Mouse (Mus musculus): ENCODE results near the gene Gmds. TPM values are rescaled to one million over a fixed set of nuclear protein-coding genes. Genes with fewer than 3 reads are reported as not detected.

Gmds gene
- total and polyA plus RNA-seq, 2 experiments = 3.2 to 3.5 TPM

DNA sequence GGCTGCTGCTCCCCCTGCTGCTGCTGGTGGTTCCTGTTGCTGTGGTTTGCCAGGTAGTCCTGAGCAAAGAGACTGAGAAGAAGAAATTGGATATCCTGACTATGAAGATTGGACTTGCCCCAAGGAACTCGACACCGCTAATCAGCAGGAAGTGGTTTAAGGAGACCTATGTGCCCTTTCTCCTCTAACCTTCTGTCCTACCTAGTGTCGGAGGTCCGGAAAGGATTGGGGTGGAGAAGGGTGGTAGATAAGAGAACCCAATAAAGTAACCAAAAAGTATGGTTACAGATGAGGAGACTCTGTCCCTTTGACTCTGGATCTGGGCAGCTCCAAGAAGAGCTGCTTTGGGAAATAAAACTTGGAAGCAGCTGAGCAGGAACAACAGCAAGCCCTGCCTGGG is 86.3 kb downstream of the Gmds start:
- H3K27me3 ChIP-seq (ENCODE audit: control insufficient read depth, insufficient read depth, low read length) = no peaks in the 10 kb centered on the region
- no peak for DNase-seq (ENCODE audit: extremely low read depth, low read depth, low spot score)
- no peak overlapping the region for H3K9ac ChIP-seq (ENCODE audit: low read depth, low read length)
- H3K4me3 ChIP-seq (ENCODE audit: insufficient read depth, low read depth, low read length) = no peak overlapping the region
- H3K27ac ChIP-seq (replicated peaks; ENCODE audit: insufficient read depth, low read depth, low read length) = no peak overlapping the region
- H3K4me1 ChIP-seq (ENCODE audit: control insufficient read depth, insufficient read depth, low read length) = no peaks in the 10 kb centered on the region
- TF ChIP-seq CTCF (IDR thresholded peaks at IDR 0.05; ENCODE audit: low read depth, low read length) (no peak), POLR2A (IDR thresholded peaks at IDR 0.05; ENCODE audit: extremely low read depth, insufficient read depth, low read length) (no peak)
- WGBS = 70% methylated on average over 4 of the region's 4 CpGs
- no peaks in the 10 kb centered on the region for H3K36me3 ChIP-seq (ENCODE audit: control insufficient read depth, insufficient read depth, low read length)
- H3K79me2 ChIP-seq (ENCODE audit: control insufficient read depth, insufficient read depth, low read length) = no peaks in the 10 kb centered on the region

DNA sequence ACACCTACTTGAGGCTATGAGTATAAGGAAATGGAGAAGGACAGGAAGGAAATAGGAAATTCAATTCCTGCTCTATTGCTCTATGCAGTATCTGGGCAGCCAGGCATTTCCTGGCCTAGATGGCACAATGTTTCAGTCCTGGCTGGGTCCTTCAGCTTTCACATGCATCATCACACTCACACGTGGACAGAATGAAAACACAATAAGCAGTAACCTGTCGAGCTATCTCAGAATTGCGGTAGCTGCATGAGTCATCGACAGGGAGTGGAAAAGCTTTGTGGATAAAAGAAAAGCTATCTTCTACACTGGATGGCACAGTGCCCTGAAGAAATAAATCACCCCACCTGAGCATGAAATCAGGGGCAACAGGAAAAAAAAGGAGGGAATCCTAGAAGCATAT is 96.3 kb downstream of the Gmds start:
- no peak for DNase-seq (ENCODE audit: extremely low read depth, low read depth, low spot score)
- H3K79me2 ChIP-seq (ENCODE audit: control insufficient read depth, insufficient read depth, low read length) = no peaks in the 10 kb centered on the region
- no peak overlapping the region for H3K4me3 ChIP-seq (ENCODE audit: insufficient read depth, low read depth, low read length)
- no peaks in the 10 kb centered on the region for H3K36me3 ChIP-seq (ENCODE audit: control insufficient read depth, insufficient read depth, low read length)
- no peaks in the 10 kb centered on the region for H3K4me1 ChIP-seq (ENCODE audit: control insufficient read depth, insufficient read depth, low read length)
- H3K27ac ChIP-seq (replicated peaks; ENCODE audit: insufficient read depth, low read depth, low read length) = no peak overlapping the region
- TF ChIP-seq CTCF (IDR thresholded peaks at IDR 0.05; ENCODE audit: low read depth, low read length) = no peak
- 64% methylated on average over 4 of the region's 4 CpGs for WGBS
- H3K27me3 ChIP-seq (ENCODE audit: control insufficient read depth, insufficient read depth, low read length) = no peaks in the 10 kb centered on the region
- H3K9ac ChIP-seq (ENCODE audit: low read depth, low read length) = no peak overlapping the region

DNA sequence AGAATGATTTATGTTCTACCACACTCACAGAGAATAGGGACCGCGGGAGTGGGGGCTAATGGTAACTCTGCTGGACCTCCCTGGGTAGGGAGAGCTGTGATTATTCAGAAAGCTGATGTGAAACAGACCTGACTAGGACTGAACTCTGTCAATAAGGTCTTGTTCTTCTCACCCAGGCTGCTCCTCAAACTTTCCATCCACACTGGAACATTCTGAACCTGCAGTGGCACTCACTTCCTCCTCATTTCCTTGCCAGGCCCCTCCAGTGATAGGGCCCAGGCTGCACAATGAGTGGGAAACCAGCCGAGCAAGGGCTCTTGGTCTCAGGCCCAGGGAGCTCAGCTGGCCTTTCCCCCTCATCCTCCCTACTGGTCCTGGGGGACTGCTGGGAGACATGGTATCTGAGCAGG is 102.3 kb downstream of the Gmds start:
- Histone ChIP-seq H3K27ac (replicated peaks; ENCODE audit: insufficient read depth, low read depth, low read length) (no peak overlapping the region), H3K27me3 (ENCODE audit: control insufficient read depth, insufficient read depth, low read length) (no peaks in the 10 kb centered on the region), H3K36me3 (ENCODE audit: control insufficient read depth, insufficient read depth, low read length) (no peaks in the 10 kb centered on the region), H3K79me2 (ENCODE audit: control insufficient read depth, insufficient read depth, low read length) (no peaks in the 10 kb centered on the region), H3K4me1 (ENCODE audit: control insufficient read depth, insufficient read depth, low read length) (peaks cover 6% of the 10 kb centered on the region; the same call in 1 of the 2 replicates), H3K4me3 (ENCODE audit: insufficient read depth, low read depth, low read length) (no peak overlapping the region), H3K9ac (ENCODE audit: low read depth, low read length) (no peak overlapping the region)
- TF ChIP-seq CTCF (IDR thresholded peaks at IDR 0.05; ENCODE audit: low read depth, low read length) (no peak), POLR2A (IDR thresholded peaks at IDR 0.05; ENCODE audit: extremely low read depth, insufficient read depth, low read length) (no peak)
- 71% methylated on average over 3 of the region's 3 CpGs for WGBS
- no peak for DNase-seq (ENCODE audit: extremely low read depth, low read depth, low spot score)

DNA sequence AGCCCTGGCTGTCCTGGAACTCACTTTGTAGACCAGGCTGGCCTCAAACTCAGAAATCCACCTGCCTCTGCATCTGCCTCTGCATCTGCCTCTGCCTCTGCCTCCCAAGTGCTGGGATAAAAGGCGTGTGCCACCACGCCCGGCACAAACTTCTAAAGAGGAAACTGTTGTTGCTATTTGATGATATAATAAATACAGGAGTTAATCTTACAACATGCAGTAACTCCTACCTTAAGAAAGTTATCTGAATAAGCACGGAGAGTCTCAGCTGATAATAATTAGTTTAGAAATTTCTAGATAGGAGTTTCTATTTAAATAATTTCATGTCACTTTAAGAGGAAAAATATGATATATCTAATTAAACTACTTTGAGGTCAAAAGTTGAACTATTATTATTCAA is 103.5 kb downstream of the Gmds start:
- Histone ChIP-seq H3K36me3 (ENCODE audit: control insufficient read depth, insufficient read depth, low read length) (no peaks in the 10 kb centered on the region), H3K27ac (replicated peaks; ENCODE audit: insufficient read depth, low read depth, low read length) (no peak overlapping the region), H3K79me2 (ENCODE audit: control insufficient read depth, insufficient read depth, low read length) (no peaks in the 10 kb centered on the region), H3K27me3 (ENCODE audit: control insufficient read depth, insufficient read depth, low read length) (no peaks in the 10 kb centered on the region), H3K4me1 (ENCODE audit: control insufficient read depth, insufficient read depth, low read length) (peaks cover 6% of the 10 kb centered on the region; the same call in 1 of the 2 replicates), H3K9ac (ENCODE audit: low read depth, low read length) (no peak overlapping the region), H3K4me3 (ENCODE audit: insufficient read depth, low read depth, low read length) (no peak overlapping the region)
- 95% methylated on average over 4 of the region's 4 CpGs for WGBS
- DNase-seq (ENCODE audit: extremely low read depth, low read depth, low spot score) = no peak
- TF ChIP-seq CTCF (IDR thresholded peaks at IDR 0.05; ENCODE audit: low read depth, low read length) (no peak), POLR2A (IDR thresholded peaks at IDR 0.05; ENCODE audit: extremely low read depth, insufficient read depth, low read length) (no peak)

DNA sequence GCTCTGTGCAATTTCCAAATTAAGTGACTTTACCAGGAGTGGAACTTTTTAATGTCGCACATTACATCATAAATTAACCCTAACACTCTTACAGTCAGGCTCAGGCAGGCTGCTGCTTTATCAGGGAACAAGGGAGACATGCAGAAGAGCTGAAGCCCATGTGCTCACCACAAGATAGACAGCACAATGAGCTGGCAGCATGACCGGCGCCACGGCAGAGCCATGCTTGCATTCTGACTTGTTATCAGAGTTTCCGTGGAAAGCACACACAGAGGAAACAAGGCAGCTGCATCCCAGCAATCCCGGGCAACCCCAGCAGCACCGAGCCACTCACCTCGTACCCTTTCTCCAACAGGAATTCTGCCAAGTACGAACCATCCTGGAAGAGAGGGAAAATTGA is 104.5 kb downstream of the Gmds start:
- H3K4me3 ChIP-seq (ENCODE audit: insufficient read depth, low read depth, low read length) = no peak overlapping the region
- H3K79me2 ChIP-seq (ENCODE audit: control insufficient read depth, insufficient read depth, low read length) = no peaks in the 10 kb centered on the region
- 58% methylated on average over 9 of the region's 9 CpGs for WGBS
- H3K9ac ChIP-seq (ENCODE audit: low read depth, low read length) = no peak overlapping the region
- no peak for DNase-seq (ENCODE audit: extremely low read depth, low read depth, low spot score)
- H3K4me1 ChIP-seq (ENCODE audit: control insufficient read depth, insufficient read depth, low read length) = peaks cover 6% of the 10 kb centered on the region; the same call in 1 of the 2 replicates
- no peak for TF ChIP-seq CTCF (IDR thresholded peaks at IDR 0.05; ENCODE audit: low read depth, low read length)
- no peak for TF ChIP-seq POLR2A (IDR thresholded peaks at IDR 0.05; ENCODE audit: extremely low read depth, insufficient read depth, low read length)
- no peaks in the 10 kb centered on the region for H3K36me3 ChIP-seq (ENCODE audit: control insufficient read depth, insufficient read depth, low read length)
- no peaks in the 10 kb centered on the region for H3K27me3 ChIP-seq (ENCODE audit: control insufficient read depth, insufficient read depth, low read length)
- no peak overlapping the region for H3K27ac ChIP-seq (replicated peaks; ENCODE audit: insufficient read depth, low read depth, low read length)

DNA sequence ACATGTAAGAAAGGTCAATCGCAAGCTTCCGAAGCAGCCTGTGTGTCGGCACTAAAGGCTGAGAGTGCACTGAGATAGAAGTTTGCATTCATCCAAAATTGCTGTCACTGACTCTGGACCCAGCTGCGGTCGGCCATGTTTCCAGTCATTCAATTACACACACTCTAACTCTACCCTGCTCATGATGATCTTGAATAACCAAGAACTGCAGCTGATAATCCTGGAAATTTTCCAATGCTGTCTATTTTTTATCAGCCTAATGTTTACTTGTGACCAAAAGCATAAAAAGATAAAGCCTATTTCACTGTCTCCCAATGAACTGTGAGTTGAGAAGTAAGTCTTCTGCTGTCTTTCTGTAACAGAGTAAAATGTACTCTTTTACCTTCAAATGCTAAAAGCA is 106.1 kb downstream of the Gmds start:
- 85% methylated on average over 5 of the region's 5 CpGs for WGBS
- H3K4me1 ChIP-seq (ENCODE audit: control insufficient read depth, insufficient read depth, low read length) = peaks cover 6% of the 10 kb centered on the region; the same call in 1 of the 2 replicates

More for the DNA sequence above, 106.1 kb downstream of the Gmds start:
- no peak for TF ChIP-seq CTCF (IDR thresholded peaks at IDR 0.05; ENCODE audit: low read depth, low read length)
- no peak for TF ChIP-seq POLR2A (IDR thresholded peaks at IDR 0.05; ENCODE audit: extremely low read depth, insufficient read depth, low read length)
- peak; percentile 29 for DNase-seq (ENCODE audit: extremely low read depth, low read depth, low spot score)
- Histone ChIP-seq H3K36me3 (ENCODE audit: control insufficient read depth, insufficient read depth, low read length) (no peaks in the 10 kb centered on the region), H3K9ac (ENCODE audit: low read depth, low read length) (no peak overlapping the region), H3K27ac (replicated peaks; ENCODE audit: insufficient read depth, low read depth, low read length) (no peak overlapping the region), H3K27me3 (ENCODE audit: control insufficient read depth, insufficient read depth, low read length) (no peaks in the 10 kb centered on the region), H3K79me2 (ENCODE audit: control insufficient read depth, insufficient read depth, low read length) (no peaks in the 10 kb centered on the region), H3K4me3 (ENCODE audit: insufficient read depth, low read depth, low read length) (no peak overlapping the region)
